Mouse (Mus musculus): ENCODE data around the gene Ubl4a. TPM values are rescaled to one million over a fixed set of nuclear protein-coding genes. Genes with fewer than 3 reads are reported as not detected.

Ubl4a gene
- 34.8 TPM for polyA plus RNA-seq (2015; fragmentation: Illumina TruSeq; extraction: RNeasy Lipid Tissue Mini Kit (QIAGEN cat#74804); ENCODE audit: insufficient read depth, low replicate concordance)

GRCm38 (mm10) chrX:74372888-74373549, at the start of gene Ubl4a, which contains the start of gene Slc10a3:
TSS of gene Ubl4a (minus strand) at chrX:74373218.
TSS of gene Slc10a3 (minus strand) at chrX:74373349.

GRCm38 (mm10) chrX:74392535-74393443, 19.8 kb upstream of the Ubl4a start, which contains the start of the genes Fam3a and Ikbkg:
TSS of gene Fam3a (minus strand) at chrX:74393272.
TSS of gene Ikbkg (plus strand) at chrX:74393290.

DNA sequence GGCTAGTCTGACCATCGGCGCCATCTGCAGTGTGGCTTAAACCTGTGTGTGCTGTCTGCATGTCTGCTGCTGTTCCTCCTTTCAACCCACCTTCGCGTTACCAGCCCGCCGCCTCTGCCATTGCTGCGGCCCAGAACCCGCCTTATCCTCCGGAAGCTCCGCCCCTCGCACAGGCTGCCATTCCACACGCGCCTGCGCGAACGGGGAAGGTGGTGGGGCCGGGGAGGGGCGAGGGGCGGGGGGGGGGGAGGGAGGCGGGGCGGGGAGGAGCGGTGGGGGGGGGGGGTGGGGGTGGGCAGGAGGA, 19.6 kb downstream of the Ubl4a start, which contains the start of gene Lage3:
Gene Lage3 (minus strand): TSS at position 152 of the 304 bp plus-strand sequence.

DNA sequence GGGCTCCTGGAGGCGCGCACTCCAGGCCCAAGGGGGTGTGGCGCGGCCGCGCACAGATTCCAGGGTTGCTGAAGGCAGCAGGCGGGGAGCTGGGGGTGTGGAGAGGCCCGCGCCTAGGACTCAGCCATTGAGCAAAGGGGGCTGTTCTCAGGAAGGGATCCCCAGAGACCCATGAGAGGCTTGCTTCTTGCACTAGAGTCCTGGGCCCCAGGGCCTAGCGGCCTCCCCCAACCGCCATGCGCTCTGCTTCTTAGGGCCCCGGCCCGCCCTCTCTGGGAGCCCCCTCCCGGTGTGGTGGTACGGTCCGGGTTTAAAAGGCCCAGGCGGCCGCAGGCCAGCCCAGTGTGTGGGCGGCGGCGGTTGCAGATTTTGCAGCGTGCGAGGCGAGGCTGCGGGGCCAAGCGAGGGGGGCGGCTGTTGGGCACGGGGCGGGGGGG, 44.3 kb downstream of the Ubl4a start, which contains the start of gene Plxna3:
Gene Plxna3 (plus strand): TSS at position 342 of the 437 bp plus-strand sequence.

Other genes starting within 250 kb of the Ubl4a start
- not detected for gene Opn1mw, start 245.8 kb downstream of the Ubl4a start, polyA plus RNA-seq (2015; fragmentation: Illumina TruSeq; extraction: RNeasy Lipid Tissue Mini Kit (QIAGEN cat#74804); ENCODE audit: insufficient read depth, low replicate concordance)
- gene Mecp2, start 237.9 kb downstream of the Ubl4a start, polyA plus RNA-seq (2015; fragmentation: Illumina TruSeq; extraction: RNeasy Lipid Tissue Mini Kit (QIAGEN cat#74804); ENCODE audit: insufficient read depth, low replicate concordance), result 30.4 TPM
- gene Tex28, start 205.4 kb downstream of the Ubl4a start, polyA plus RNA-seq (2015; fragmentation: Illumina TruSeq; extraction: RNeasy Lipid Tissue Mini Kit (QIAGEN cat#74804); ENCODE audit: insufficient read depth, low replicate concordance), result not detected
- gene Tktl1, start 196.0 kb downstream of the Ubl4a start, polyA plus RNA-seq (2015; fragmentation: Illumina TruSeq; extraction: RNeasy Lipid Tissue Mini Kit (QIAGEN cat#74804); ENCODE audit: insufficient read depth, low replicate concordance), result 0.51 TPM
- gene Flna, start 123.4 kb downstream of the Ubl4a start, polyA plus RNA-seq (2015; fragmentation: Illumina TruSeq; extraction: RNeasy Lipid Tissue Mini Kit (QIAGEN cat#74804); ENCODE audit: insufficient read depth, low replicate concordance), result 425 TPM
- gene Emd, start 118.5 kb downstream of the Ubl4a start, polyA plus RNA-seq (2015; fragmentation: Illumina TruSeq; extraction: RNeasy Lipid Tissue Mini Kit (QIAGEN cat#74804); ENCODE audit: insufficient read depth, low replicate concordance), result 76.9 TPM
- gene Rpl10, start 102.4 kb downstream of the Ubl4a start, polyA plus RNA-seq (2015; fragmentation: Illumina TruSeq; extraction: RNeasy Lipid Tissue Mini Kit (QIAGEN cat#74804); ENCODE audit: insufficient read depth, low replicate concordance), result 3,240 TPM
- gene Taz, start 91.3 kb downstream of the Ubl4a start, polyA plus RNA-seq (2015; fragmentation: Illumina TruSeq; extraction: RNeasy Lipid Tissue Mini Kit (QIAGEN cat#74804); ENCODE audit: insufficient read depth, low replicate concordance), result 134 TPM
- gene Dnase1l1, start 90.9 kb downstream of the Ubl4a start, polyA plus RNA-seq (2015; fragmentation: Illumina TruSeq; extraction: RNeasy Lipid Tissue Mini Kit (QIAGEN cat#74804); ENCODE audit: insufficient read depth, low replicate concordance), result 30.2 TPM
- 253 TPM for gene Atp6ap1, start 76.1 kb downstream of the Ubl4a start, polyA plus RNA-seq (2015; fragmentation: Illumina TruSeq; extraction: RNeasy Lipid Tissue Mini Kit (QIAGEN cat#74804); ENCODE audit: insufficient read depth, low replicate concordance)
- 380 TPM for gene Gdi1, start 68.2 kb downstream of the Ubl4a start, polyA plus RNA-seq (2015; fragmentation: Illumina TruSeq; extraction: RNeasy Lipid Tissue Mini Kit (QIAGEN cat#74804); ENCODE audit: insufficient read depth, low replicate concordance)
- 74.4 TPM for gene Fam50a, start 60.2 kb downstream of the Ubl4a start, polyA plus RNA-seq (2015; fragmentation: Illumina TruSeq; extraction: RNeasy Lipid Tissue Mini Kit (QIAGEN cat#74804); ENCODE audit: insufficient read depth, low replicate concordance)
- 5.0 TPM for gene Plxna3, start 44.2 kb downstream of the Ubl4a start, polyA plus RNA-seq (2015; fragmentation: Illumina TruSeq; extraction: RNeasy Lipid Tissue Mini Kit (QIAGEN cat#74804); ENCODE audit: insufficient read depth, low replicate concordance)
- 32.5 TPM for gene Lage3, start 19.6 kb downstream of the Ubl4a start, polyA plus RNA-seq (2015; fragmentation: Illumina TruSeq; extraction: RNeasy Lipid Tissue Mini Kit (QIAGEN cat#74804); ENCODE audit: insufficient read depth, low replicate concordance)
- gene Slc10a3, start 131 bp upstream of the Ubl4a start, polyA plus RNA-seq (2015; fragmentation: Illumina TruSeq; extraction: RNeasy Lipid Tissue Mini Kit (QIAGEN cat#74804); ENCODE audit: insufficient read depth, low replicate concordance), result 16.4 TPM
- gene Fam3a, start 20.1 kb upstream of the Ubl4a start, polyA plus RNA-seq (2015; fragmentation: Illumina TruSeq; extraction: RNeasy Lipid Tissue Mini Kit (QIAGEN cat#74804); ENCODE audit: insufficient read depth, low replicate concordance), result 25.3 TPM
- gene Ikbkg, start 20.1 kb upstream of the Ubl4a start, polyA plus RNA-seq (2015; fragmentation: Illumina TruSeq; extraction: RNeasy Lipid Tissue Mini Kit (QIAGEN cat#74804); ENCODE audit: insufficient read depth, low replicate concordance), result 34.1 TPM
- gene G6pdx, start 56.0 kb upstream of the Ubl4a start, polyA plus RNA-seq (2015; fragmentation: Illumina TruSeq; extraction: RNeasy Lipid Tissue Mini Kit (QIAGEN cat#74804); ENCODE audit: insufficient read depth, low replicate concordance), result 42.5 TPM
- gene Gm6880, start 108.2 kb upstream of the Ubl4a start, polyA plus RNA-seq (2015; fragmentation: Illumina TruSeq; extraction: RNeasy Lipid Tissue Mini Kit (QIAGEN cat#74804); ENCODE audit: insufficient read depth, low replicate concordance), result not detected
- gene Olfr1326-ps1, start 201.7 kb upstream of the Ubl4a start, polyA plus RNA-seq (2015; fragmentation: Illumina TruSeq; extraction: RNeasy Lipid Tissue Mini Kit (QIAGEN cat#74804); ENCODE audit: insufficient read depth, low replicate concordance), result not detected
- not detected for gene Olfr1325, start 219.5 kb upstream of the Ubl4a start, polyA plus RNA-seq (2015; fragmentation: Illumina TruSeq; extraction: RNeasy Lipid Tissue Mini Kit (QIAGEN cat#74804); ENCODE audit: insufficient read depth, low replicate concordance)